Mouse (Mus musculus): ENCODE results near the gene Rspo1. TPM values are rescaled to one million over a fixed set of nuclear protein-coding genes. Genes with fewer than 3 reads are reported as not detected.

Rspo1 gene
- polyA plus RNA-seq, 1 experiment from 2014 or later, result 16.4 TPM

DNA sequence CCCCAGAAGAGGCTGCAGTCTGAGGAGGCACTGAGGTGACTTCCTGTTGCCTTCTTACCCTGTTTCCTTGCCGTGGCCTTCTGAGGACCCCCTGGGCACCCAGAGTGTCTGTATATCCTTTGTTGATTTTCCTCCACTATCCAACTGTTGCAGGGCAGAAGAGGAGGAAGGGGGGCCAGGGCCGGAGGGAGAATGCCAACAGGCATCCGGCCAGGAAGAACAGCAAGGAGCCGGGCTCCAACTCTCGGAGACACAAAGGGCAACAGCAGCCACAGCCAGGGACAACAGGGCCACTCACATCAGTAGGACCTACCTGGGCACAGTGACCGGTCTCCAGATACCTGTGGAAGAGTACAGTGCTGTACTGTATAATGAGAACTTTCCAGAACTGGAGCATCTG lies 22.0 kb downstream of the Rspo1 start:
- no peaks in the 10 kb centered on the region for H3K9me3 ChIP-seq (replicated peaks)
- H3K4me1 ChIP-seq, result peaks cover 5% of the 10 kb centered on the region; the same call in 1 of the 2 replicates
- no peak for DNase-seq (ENCODE audit: low spot score)
- no peak overlapping the region for H3K4me3 ChIP-seq
- H3K36me3 ChIP-seq, result no peaks in the 10 kb centered on the region
- peaks cover 27% of the 10 kb centered on the region for H3K27me3 ChIP-seq (ENCODE audit: low read depth, poor library complexity, severe bottlenecking)
- H3K27ac ChIP-seq (replicated peaks), result no peak overlapping the region
- WGBS, result 80% methylated on average over 6 of the region's 6 CpGs

- Histone ChIP-seq H3K27ac (replicated peaks) (no peak overlapping the region), H3K27me3 (ENCODE audit: low read depth, poor library complexity, severe bottlenecking) (peaks cover 27% of the 10 kb centered on the region), H3K36me3 (no peaks in the 10 kb centered on the region), H3K4me3 (no peak overlapping the region), H3K4me1 (peaks cover 5% of the 10 kb centered on the region; the same call in 1 of the 2 replicates), H3K9me3 (replicated peaks) (no peaks in the 10 kb centered on the region)
- DNase-seq (ENCODE audit: low spot score), result no peak
- 82% methylated on average over 8 of the region's 8 CpGs for WGBS
Observed at GRCm38 (mm10) chr4:125008712-125009111, 22.5 kb downstream of the Rspo1 start.

DNA sequence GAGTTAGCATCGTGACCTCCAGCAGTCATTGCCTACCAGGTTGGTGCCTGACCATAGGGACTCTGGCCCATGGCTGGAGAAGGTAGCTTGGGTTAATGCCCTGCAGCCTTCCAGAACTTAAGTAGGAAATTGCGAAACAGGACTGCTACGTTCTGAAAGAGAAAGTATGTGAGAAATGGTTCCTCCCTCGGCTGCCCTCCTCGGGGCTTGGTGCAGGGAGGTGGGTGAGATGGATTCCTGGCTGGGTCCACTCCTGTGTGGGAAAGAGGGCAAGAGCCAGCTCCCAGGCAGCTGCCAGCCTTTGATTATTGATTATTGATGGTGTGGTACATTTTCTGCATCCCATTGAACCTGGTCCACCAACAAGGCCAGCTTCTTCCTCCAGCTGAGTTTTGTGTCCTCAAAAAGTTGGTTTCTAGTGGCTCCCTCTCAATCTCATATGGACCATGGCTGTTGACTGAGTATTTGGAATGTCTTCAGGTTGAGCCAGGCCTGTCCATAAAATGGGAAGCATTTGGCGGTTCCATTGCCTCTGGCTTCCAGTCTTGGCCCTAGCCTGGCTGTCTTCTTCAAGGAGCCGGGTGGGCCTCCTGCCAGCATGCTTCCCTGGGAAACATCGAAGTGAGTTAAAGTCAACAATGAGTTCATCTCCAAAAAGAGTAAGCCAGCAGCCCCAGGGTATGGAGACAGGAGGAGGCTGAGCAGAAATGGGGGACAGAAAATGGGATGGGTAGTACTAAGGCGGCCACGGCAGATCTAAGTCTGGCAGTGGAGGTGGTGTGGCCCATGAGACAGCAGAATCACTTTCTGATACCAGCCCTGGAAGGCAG lies 29.8 kb downstream of the Rspo1 start, which contains the start of gene Gnl2:
Gene Gnl2 (plus strand): TSS at position 780 of the 830 bp plus-strand sequence.
- no peaks in the 10 kb centered on the region for H3K27me3 ChIP-seq (ENCODE audit: low read depth, poor library complexity, severe bottlenecking)
- no peaks in the 10 kb centered on the region for H3K36me3 ChIP-seq
- H3K9me3 ChIP-seq (replicated peaks), result no peaks in the 10 kb centered on the region
- no peaks in the 10 kb centered on the region for H3K4me1 ChIP-seq
- 88% methylated on average over 10 of the region's 10 CpGs for WGBS
- DNase-seq (ENCODE audit: low spot score), result no peak
- H3K4me3 ChIP-seq, result no peak within 1 kb of the TSS
- no peak within 1 kb of the TSS for H3K27ac ChIP-seq (replicated peaks)

GRCm38 (mm10) chr4:125017431-125017830 lies 31.2 kb downstream of the Rspo1 start:
- Histone ChIP-seq H3K36me3 (no peaks in the 10 kb centered on the region), H3K4me1 (no peaks in the 10 kb centered on the region), H3K27ac (replicated peaks) (no peak overlapping the region), H3K4me3 (no peak overlapping the region), H3K27me3 (ENCODE audit: low read depth, poor library complexity, severe bottlenecking) (no peaks in the 10 kb centered on the region), H3K9me3 (replicated peaks) (no peaks in the 10 kb centered on the region)
- no peak for DNase-seq (ENCODE audit: low spot score)
- 86% methylated on average over 11 of the region's 11 CpGs for WGBS

- Histone ChIP-seq H3K36me3 (no peaks in the 10 kb centered on the region), H3K9me3 (replicated peaks) (no peaks in the 10 kb centered on the region), H3K4me1 (no peaks in the 10 kb centered on the region), H3K27ac (replicated peaks) (no peak overlapping the region), H3K4me3 (no peak overlapping the region), H3K27me3 (ENCODE audit: low read depth, poor library complexity, severe bottlenecking) (no peaks in the 10 kb centered on the region)
- 36% methylated on average over 11 of the region's 11 CpGs for WGBS
- DNase-seq (ENCODE audit: low spot score), result peak; percentile 29
Observed at GRCm38 (mm10) chr4:125020780-125021538, 34.7 kb downstream of the Rspo1 start.

DNA sequence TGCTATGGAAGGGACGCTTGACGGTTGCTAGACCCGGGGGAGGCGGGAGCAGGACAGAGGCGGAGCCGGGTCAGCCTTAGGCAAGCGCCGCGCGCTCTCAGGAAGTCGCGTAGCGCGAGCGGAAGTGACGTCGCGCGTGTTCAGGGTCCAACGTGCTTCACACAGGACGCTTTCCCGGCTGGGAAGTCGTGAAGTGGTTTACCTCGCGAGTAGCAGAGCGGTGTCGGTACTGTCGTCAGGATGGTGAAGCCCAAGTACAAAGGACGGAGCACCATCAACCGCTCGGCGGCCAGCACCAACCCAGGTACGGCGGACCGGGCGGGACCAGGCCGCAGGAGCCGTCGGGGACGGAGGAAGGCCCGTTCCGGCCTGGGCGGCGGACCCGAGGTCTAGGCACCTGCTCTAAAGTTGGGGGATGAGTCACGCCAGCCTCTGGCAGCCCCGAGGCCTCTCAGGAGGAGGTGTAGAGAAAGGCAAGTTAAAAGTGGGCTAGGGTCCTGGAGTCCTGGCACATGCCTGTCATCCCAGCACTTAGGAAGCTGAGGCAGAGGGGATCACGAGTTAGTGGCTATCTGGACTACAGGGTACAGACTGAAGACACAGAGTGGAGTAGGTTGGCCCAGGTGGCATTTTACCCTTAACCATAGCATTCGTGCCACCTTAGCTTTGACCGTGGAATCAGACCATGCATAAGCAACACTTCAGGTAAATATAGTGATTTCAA lies 43.8 kb downstream of the Rspo1 start:
- DNase-seq (ENCODE audit: low spot score), result peak; percentile 98
- Histone ChIP-seq H3K4me3 (peak overlapping the region; percentile 94), H3K27me3 (ENCODE audit: low read depth, poor library complexity, severe bottlenecking) (no peaks in the 10 kb centered on the region), H3K9me3 (replicated peaks) (no peaks in the 10 kb centered on the region), H3K4me1 (peaks cover 23% of the 10 kb centered on the region), H3K27ac (replicated peaks) (peak overlapping the region; percentile 84), H3K36me3 (peaks cover 34% of the 10 kb centered on the region)
- under 1% methylated on average over 50 of the region's 50 CpGs for WGBS

- Histone ChIP-seq H3K4me1 (peaks cover 20% of the 10 kb centered on the region), H3K27ac (replicated peaks) (no peak overlapping the region), H3K4me3 (no peak overlapping the region), H3K9me3 (replicated peaks) (no peaks in the 10 kb centered on the region), H3K27me3 (ENCODE audit: low read depth, poor library complexity, severe bottlenecking) (no peaks in the 10 kb centered on the region), H3K36me3 (peaks cover 75% of the 10 kb centered on the region)
- 96% methylated on average over 4 of the region's 4 CpGs for WGBS
- no peak for DNase-seq (ENCODE audit: low spot score)
Observed at GRCm38 (mm10) chr4:125034341-125034740, 48.1 kb downstream of the Rspo1 start.

DNA sequence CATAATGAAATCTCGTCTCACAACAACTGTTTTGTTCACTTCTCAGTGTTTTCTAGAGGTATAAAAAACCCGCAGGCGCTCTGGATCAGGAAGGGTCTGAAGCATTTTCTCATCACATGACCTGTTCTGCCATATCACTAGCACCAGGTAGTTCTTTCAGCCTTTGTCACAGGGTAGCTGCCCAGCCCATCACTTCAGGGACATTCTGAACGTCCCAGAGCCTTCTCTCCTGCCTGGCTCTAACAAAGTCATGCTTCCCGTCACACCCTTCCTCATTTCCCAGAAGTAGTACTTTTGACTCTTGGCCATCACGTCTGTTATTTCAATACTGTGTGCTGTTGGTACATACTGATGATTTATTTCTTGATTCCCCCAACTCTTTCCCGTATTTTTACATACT lies 58.2 kb downstream of the Rspo1 start:
- no peak for DNase-seq (ENCODE audit: low spot score)
- 90% methylated on average over 7 of the region's 7 CpGs for WGBS
- H3K36me3 ChIP-seq, result peaks cover 98% of the 10 kb centered on the region
- no peaks in the 10 kb centered on the region for H3K9me3 ChIP-seq (replicated peaks)
- H3K27ac ChIP-seq (replicated peaks), result no peak overlapping the region
- no peaks in the 10 kb centered on the region for H3K4me1 ChIP-seq
- H3K27me3 ChIP-seq (ENCODE audit: low read depth, poor library complexity, severe bottlenecking), result no peaks in the 10 kb centered on the region
- no peak overlapping the region for H3K4me3 ChIP-seq

- H3K4me1 ChIP-seq, result peaks cover 21% of the 10 kb centered on the region
- DNase-seq (ENCODE audit: low spot score), result no peak
- 94% methylated on average over 9 of the region's 9 CpGs for WGBS
- H3K36me3 ChIP-seq, result peaks cover 62% of the 10 kb centered on the region
- no peak overlapping the region for H3K27ac ChIP-seq (replicated peaks)
- H3K27me3 ChIP-seq (ENCODE audit: low read depth, poor library complexity, severe bottlenecking), result no peaks in the 10 kb centered on the region
- no peak overlapping the region for H3K4me3 ChIP-seq
- no peaks in the 10 kb centered on the region for H3K9me3 ChIP-seq (replicated peaks)
Observed at GRCm38 (mm10) chr4:125055385-125055784, 69.2 kb downstream of the Rspo1 start.

GRCm38 (mm10) chr4:125056476-125056875 lies 70.2 kb downstream of the Rspo1 start:
- 84% methylated on average over 4 of the region's 4 CpGs for WGBS
- no peak overlapping the region for H3K4me3 ChIP-seq
- no peaks in the 10 kb centered on the region for H3K9me3 ChIP-seq (replicated peaks)
- peaks cover 52% of the 10 kb centered on the region for H3K36me3 ChIP-seq
- no peaks in the 10 kb centered on the region for H3K27me3 ChIP-seq (ENCODE audit: low read depth, poor library complexity, severe bottlenecking)
- DNase-seq (ENCODE audit: low spot score), result no peak
- H3K27ac ChIP-seq (replicated peaks), result no peak overlapping the region
- peaks cover 21% of the 10 kb centered on the region for H3K4me1 ChIP-seq

GRCm38 (mm10) chr4:125057273-125057672 lies 71.0 kb downstream of the Rspo1 start:
- 70% methylated on average over 3 of the region's 3 CpGs for WGBS

GRCm38 (mm10) chr4:125058033-125058432 lies 71.8 kb downstream of the Rspo1 start:
- peaks cover 21% of the 10 kb centered on the region for H3K4me1 ChIP-seq
- H3K36me3 ChIP-seq, result peaks cover 36% of the 10 kb centered on the region
- no peaks in the 10 kb centered on the region for H3K27me3 ChIP-seq (ENCODE audit: low read depth, poor library complexity, severe bottlenecking)
- WGBS, result 65% methylated on average over 5 of the region's 5 CpGs
- peak overlapping the region; percentile 11; the same call in 1 of the 2 replicates for H3K4me3 ChIP-seq
- no peak overlapping the region for H3K27ac ChIP-seq (replicated peaks)
- DNase-seq (ENCODE audit: low spot score), result no peak
- H3K9me3 ChIP-seq (replicated peaks), result no peaks in the 10 kb centered on the region

More at GRCm38 (mm10) chr4:125057273-125057672, 71.0 kb downstream of the Rspo1 start:
- DNase-seq (ENCODE audit: low spot score), result no peak
- Histone ChIP-seq H3K4me1 (peaks cover 21% of the 10 kb centered on the region), H3K27ac (replicated peaks) (no peak overlapping the region), H3K27me3 (ENCODE audit: low read depth, poor library complexity, severe bottlenecking) (no peaks in the 10 kb centered on the region), H3K4me3 (no peak overlapping the region), H3K36me3 (peaks cover 44% of the 10 kb centered on the region), H3K9me3 (replicated peaks) (no peaks in the 10 kb centered on the region)

All from midbrain, embryonic 10.5 days (tissue).